Mouse (Mus musculus) ES-Bruce4 (cell line): Measurements from ENCODE around the gene Gm20661. TPM values are rescaled to one million over a fixed set of nuclear protein-coding genes. Genes with fewer than 3 reads are reported as not detected.
A peak's percentile ranks its signal among the peaks of the same experiment; 100 is the strongest.

Experiments used
- H3K27ac ChIP-seq: 2 replicates; pipeline ENCODE4 v1.5.1; 2012; ENCODE audit warnings: low read length, inconsistent platforms; ENCODE audit not compliant: insufficient read depth
- H3K27me3 ChIP-seq: 2 replicates; pipeline ENCODE4 v1.6.1; 2012; ENCODE audit warnings: mild to moderate bottlenecking, low read length, inconsistent platforms; ENCODE audit not compliant: control insufficient read depth, poor library complexity, insufficient read depth, severe bottlenecking
- H3K36me3 ChIP-seq: 2 replicates; pipeline ENCODE4 v1.6.1; 2012; ENCODE audit warnings: inconsistent platforms, mild to moderate bottlenecking, low read length, moderate library complexity; ENCODE audit not compliant: control insufficient read depth, poor library complexity, insufficient read depth, severe bottlenecking
- H3K4me1 ChIP-seq: one replicate; pipeline ENCODE4 v1.8.1; 2011; ENCODE audit warnings: low read length; ENCODE audit not compliant: control insufficient read depth, insufficient read depth
- H3K4me3 ChIP-seq: 2 replicates; pipeline ENCODE4 v1.5.1; 2011; ENCODE audit warnings: low read depth, mild to moderate bottlenecking, low read length
- H3K9ac ChIP-seq: 2 replicates; pipeline ENCODE4 v1.6.1; 2012; ENCODE audit warnings: low read depth, mild to moderate bottlenecking, inconsistent platforms; ENCODE audit not compliant: poor library complexity, severe bottlenecking
- H3K9me3 ChIP-seq: replicated peaks from 2 replicates; pipeline ENCODE4 v1.6.1; 2012; ENCODE audit warnings: mild to moderate bottlenecking, low read length, inconsistent platforms; ENCODE audit not compliant: control insufficient read depth, poor library complexity, insufficient read depth, severe bottlenecking
- CTCF ChIP-seq: IDR thresholded peaks from one replicate; pipeline ENCODE4 v1.8.1; 2011; ENCODE audit warnings: low read depth, low read length
- EP300 ChIP-seq: IDR thresholded peaks from 2 replicates; pipeline ENCODE4 v1.6.1; 2011; ENCODE audit warnings: low read depth, low read length; ENCODE audit not compliant: insufficient read depth
- POLR2A ChIP-seq: IDR thresholded peaks from one replicate; pipeline ENCODE4 v1.8.1; 2011; ENCODE audit warnings: low read length; ENCODE audit not compliant: insufficient read depth
- polyA plus RNA-seq: library from polyadenylated mRNA; stranded (reverse); fragments of >200 nt; gene quantifications from 2 replicates; pipeline ENCODE4 v1.2.4, GENCODE M21; 2011; ENCODE audit warnings: low read depth; ENCODE audit not compliant: missing spikeins, insufficient read depth, insufficient read length

The Gm20661 gene
- polyA plus RNA-seq, 1 experiment = not detected

DNA sequence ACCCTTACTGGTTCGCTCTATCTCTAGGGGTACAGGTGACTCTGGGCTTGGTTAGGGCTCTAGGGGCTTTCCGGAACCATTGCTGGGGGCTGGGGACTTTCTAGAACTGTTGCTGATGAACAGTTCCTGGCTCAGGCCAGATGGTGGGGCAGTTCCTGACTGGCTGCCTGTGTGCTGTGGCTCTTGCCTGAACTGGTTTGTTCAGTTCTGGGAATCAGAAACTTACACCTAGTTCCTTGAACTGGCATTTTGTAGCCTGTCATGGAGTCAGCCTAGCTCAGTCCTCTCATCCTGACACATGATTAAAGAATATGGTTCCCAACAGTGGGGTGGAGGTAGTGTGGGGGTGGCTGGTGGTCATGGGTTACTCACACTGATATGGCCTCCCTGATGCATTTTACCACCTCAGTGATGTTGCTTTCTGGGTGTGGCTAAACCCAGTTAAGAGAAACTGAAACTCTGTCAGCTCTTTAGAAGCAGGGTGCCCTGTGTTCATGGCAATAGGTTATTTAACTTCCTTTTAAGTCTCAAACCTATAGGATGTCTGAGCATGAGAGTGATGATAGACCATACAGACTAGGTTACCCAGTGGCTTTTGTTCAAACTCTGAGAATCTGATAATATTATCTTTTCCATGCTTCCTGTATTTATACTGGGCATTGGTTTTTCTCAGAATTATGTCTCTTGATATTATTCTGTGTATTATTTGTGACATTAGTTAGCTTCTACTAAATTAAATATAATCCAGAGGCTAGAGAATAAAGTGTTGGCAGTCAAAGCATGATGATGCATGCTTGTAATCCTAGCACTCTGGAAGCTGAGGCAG, 52.7 kb downstream of the Gm20661 start:
- H3K27me3 ChIP-seq = no peaks in the 10 kb centered on the region
- no peak overlapping the region for H3K4me3 ChIP-seq
- H3K36me3 ChIP-seq = no peaks in the 10 kb centered on the region
- no peak overlapping the region for H3K9ac ChIP-seq
- H3K4me1 ChIP-seq = peaks cover 2% of the 10 kb centered on the region
- H3K27ac ChIP-seq = peak overlapping the region; percentile 30; the same call in 1 of the 2 replicates
- TF ChIP-seq EP300 = 0 out of 2 replicates have a peak, but pooled peaks have one; percentile 58
- no peak for TF ChIP-seq POLR2A
- peak; percentile 53 for TF ChIP-seq CTCF
- no peaks in the 10 kb centered on the region for H3K9me3 ChIP-seq

Other genes with a start within 250 kb of the Gm20661 start
- 143 and 146 TPM in 2 replicates for gene Rbm5, start 212.1 kb upstream of the Gm20661 start, polyA plus RNA-seq
- 115 and 130 TPM in 2 replicates for gene Rbm6, start 109.8 kb upstream of the Gm20661 start, polyA plus RNA-seq
- 3.0 and 4.2 TPM in 2 replicates for gene Mon1a, start 94.9 kb upstream of the Gm20661 start, polyA plus RNA-seq
- 0.16 and 0.61 TPM in 2 replicates for gene Mst1r, start 76.2 kb upstream of the Gm20661 start, polyA plus RNA-seq
- not detected in 2 replicates for gene Actl11, start 54.6 kb upstream of the Gm20661 start, polyA plus RNA-seq
- gene Camkv, start 47.4 kb upstream of the Gm20661 start, polyA plus RNA-seq = 4.0 and 5.6 TPM in 2 replicates
- gene Traip, start 32.9 kb upstream of the Gm20661 start, polyA plus RNA-seq = 17.2 and 20.4 TPM in 2 replicates
- 0.52 and 2.1 TPM in 2 replicates for gene Uba7, start 7.6 kb upstream of the Gm20661 start, polyA plus RNA-seq
- gene Inka1, start 2.8 kb downstream of the Gm20661 start, polyA plus RNA-seq = 1.4 and 2.6 TPM in 2 replicates
- 0.81 TPM in 1 of 2 replicates, not detected in the other for gene Cdhr4, start 9.4 kb downstream of the Gm20661 start, polyA plus RNA-seq
- gene Gm20662, start 13.3 kb downstream of the Gm20661 start, polyA plus RNA-seq = not detected in 2 replicates
- gene Ip6k1, start 19.4 kb downstream of the Gm20661 start, polyA plus RNA-seq = 46.9 and 49.1 TPM in 2 replicates
- gene Gmppb, start 66.2 kb downstream of the Gm20661 start, polyA plus RNA-seq = 9.7 and 10.2 TPM in 2 replicates
- gene Amigo3, start 70.1 kb downstream of the Gm20661 start, polyA plus RNA-seq = 0.24 and 0.61 TPM in 2 replicates
- 1.2 and 3.0 TPM in 2 replicates for gene Mst1, start 97.4 kb downstream of the Gm20661 start, polyA plus RNA-seq
- gene Rnf123, start 100.3 kb downstream of the Gm20661 start, polyA plus RNA-seq = 19.7 and 20.9 TPM in 2 replicates
- 37.6 and 48.1 TPM in 2 replicates for gene Apeh, start 111.5 kb downstream of the Gm20661 start, polyA plus RNA-seq
- 0.43 and 0.62 TPM in 2 replicates for gene Bsn, start 207.3 kb downstream of the Gm20661 start, polyA plus RNA-seq